Mouse (Mus musculus): ENCODE data around the gene Sfr1.

- TF ChIP-seq POLR2A (IDR thresholded peaks at IDR 0.05; ENCODE audit: borderline replicate concordance, insufficient read depth, low read length) (no peak), CTCF (IDR thresholded peaks at IDR 0.05; ENCODE audit: borderline replicate concordance, insufficient read depth, low read depth, low read length) (no peak)
Observed at GRCm38 (mm10) chr19:47705772-47706309, 25.6 kb upstream of the Sfr1 start.

All from cerebellum, adult 2 months (tissue).